Mouse (Mus musculus): Measurements from ENCODE around the gene Zfp804a. TPM values are rescaled to one million over a fixed set of nuclear protein-coding genes. Genes with fewer than 3 reads are reported as not detected.

Zfp804a gene
- polyA plus RNA-seq, 1 experiment = not detected

GRCm38 (mm10) chr2:82080678-82081077, 27.7 kb downstream of the Zfp804a start:
- no peaks in the 10 kb centered on the region for H3K79me2 ChIP-seq (ENCODE audit: control insufficient read depth, insufficient read depth)
- TF ChIP-seq USF1 (IDR thresholded peaks at IDR 0.05; ENCODE audit: low read depth) = no peak
- TF ChIP-seq MAX (IDR thresholded peaks at IDR 0.05; ENCODE audit: low read depth) = no peak
- TF ChIP-seq CEBPB (IDR thresholded peaks at IDR 0.05; ENCODE audit: insufficient read depth, poor library complexity, severe bottlenecking) = no peak
- TF ChIP-seq REST (IDR thresholded peaks at IDR 0.05; ENCODE audit: insufficient read depth, insufficient read length) = no peak
- TF ChIP-seq MYOG (IDR thresholded peaks at IDR 0.05; ENCODE audit: control insufficient read depth in 1 of 3, insufficient read depth in 1 of 3, insufficient read length in 2 of 3, low read depth in 2 of 3) = no peak
- TF ChIP-seq TCF12 (IDR thresholded peaks at IDR 0.05; ENCODE audit: insufficient read depth, poor library complexity, severe bottlenecking) = no peak
- no peak for TF ChIP-seq TCF3 (IDR thresholded peaks at IDR 0.05; ENCODE audit: insufficient read length, low read depth)
- TF ChIP-seq SRF (IDR thresholded peaks at IDR 0.05; ENCODE audit: control insufficient read depth, insufficient read length, low read depth) = no peak
- no peak for TF ChIP-seq MYOD1 (IDR thresholded peaks at IDR 0.05; ENCODE audit: control insufficient read depth in 1 of 3, insufficient read length in 2 of 3, low read depth in 2 of 3)
- TF ChIP-seq POLR2A (IDR thresholded peaks at IDR 0.05; ENCODE audit: insufficient read length, low read depth) = no peak
- no peak for TF ChIP-seq E2F4 (IDR thresholded peaks at IDR 0.05; ENCODE audit: insufficient read depth)
- no peak for TF ChIP-seq POLR2AphosphoS2 (IDR thresholded peaks at IDR 0.05; ENCODE audit: insufficient read length, low read depth)
- H3ac ChIP-seq (ENCODE audit: control insufficient read depth, insufficient read length) = no peak overlapping the region
- no peaks in the 10 kb centered on the region for H3K27me3 ChIP-seq (ENCODE audit: control insufficient read depth, insufficient read depth, insufficient read length)
- no peak overlapping the region for H3K4me2 ChIP-seq (ENCODE audit: low read depth)
- H3K4me3 ChIP-seq = no peak overlapping the region
- no peaks in the 10 kb centered on the region for H3K36me3 ChIP-seq (ENCODE audit: control insufficient read depth, insufficient read depth)

- Histone ChIP-seq H3K4me3 (no peak overlapping the region), H3K4me2 (ENCODE audit: low read depth) (no peak overlapping the region), H3K79me2 (ENCODE audit: control insufficient read depth, insufficient read depth) (no peaks in the 10 kb centered on the region), H3K36me3 (ENCODE audit: control insufficient read depth, insufficient read depth) (no peaks in the 10 kb centered on the region), H3ac (ENCODE audit: control insufficient read depth, insufficient read length) (no peak overlapping the region), H3K27me3 (ENCODE audit: control insufficient read depth, insufficient read depth, insufficient read length) (no peaks in the 10 kb centered on the region)
- no peak for TF ChIP-seq CEBPB (IDR thresholded peaks at IDR 0.05; ENCODE audit: insufficient read depth, poor library complexity, severe bottlenecking)
- TF ChIP-seq REST (IDR thresholded peaks at IDR 0.05; ENCODE audit: insufficient read depth, insufficient read length) = no peak
- TF ChIP-seq MYOG (IDR thresholded peaks at IDR 0.05; ENCODE audit: control insufficient read depth in 1 of 3, insufficient read depth in 1 of 3, insufficient read length in 2 of 3, low read depth in 2 of 3) = no peak
Measured at GRCm38 (mm10) chr2:82113148-82113547, 60.1 kb downstream of the Zfp804a start.

GRCm38 (mm10) chr2:82113650-82114049, 60.6 kb downstream of the Zfp804a start:
- Histone ChIP-seq H3K36me3 (ENCODE audit: control insufficient read depth, insufficient read depth) (no peaks in the 10 kb centered on the region), H3K79me2 (ENCODE audit: control insufficient read depth, insufficient read depth) (no peaks in the 10 kb centered on the region), H3K4me2 (ENCODE audit: low read depth) (no peak overlapping the region), H3K27me3 (ENCODE audit: control insufficient read depth, insufficient read depth, insufficient read length) (no peaks in the 10 kb centered on the region), H3ac (ENCODE audit: control insufficient read depth, insufficient read length) (no peak overlapping the region), H3K4me3 (no peak overlapping the region)
- TF ChIP-seq POLR2AphosphoS2 (IDR thresholded peaks at IDR 0.05; ENCODE audit: insufficient read length, low read depth) (no peak), MYOG (IDR thresholded peaks at IDR 0.05; ENCODE audit: control insufficient read depth in 1 of 3, insufficient read depth in 1 of 3, insufficient read length in 2 of 3, low read depth in 2 of 3) (no peak), CEBPB (IDR thresholded peaks at IDR 0.05; ENCODE audit: insufficient read depth, poor library complexity, severe bottlenecking) (no peak), POLR2A (IDR thresholded peaks at IDR 0.05; ENCODE audit: insufficient read length, low read depth) (no peak), TCF3 (IDR thresholded peaks at IDR 0.05; ENCODE audit: insufficient read length, low read depth) (no peak), REST (IDR thresholded peaks at IDR 0.05; ENCODE audit: insufficient read depth, insufficient read length) (no peak), MYOD1 (IDR thresholded peaks at IDR 0.05; ENCODE audit: control insufficient read depth in 1 of 3, insufficient read length in 2 of 3, low read depth in 2 of 3) (no peak)

- H3ac ChIP-seq (ENCODE audit: control insufficient read depth, insufficient read length) = no peak overlapping the region
- no peaks in the 10 kb centered on the region for H3K27me3 ChIP-seq (ENCODE audit: control insufficient read depth, insufficient read depth, insufficient read length)
- H3K36me3 ChIP-seq (ENCODE audit: control insufficient read depth, insufficient read depth) = no peaks in the 10 kb centered on the region
- no peak for TF ChIP-seq MYOG (IDR thresholded peaks at IDR 0.05; ENCODE audit: control insufficient read depth in 1 of 3, insufficient read depth in 1 of 3, insufficient read length in 2 of 3, low read depth in 2 of 3)
- no peak for TF ChIP-seq TCF3 (IDR thresholded peaks at IDR 0.05; ENCODE audit: insufficient read length, low read depth)
- no peak for TF ChIP-seq SRF (IDR thresholded peaks at IDR 0.05; ENCODE audit: control insufficient read depth, insufficient read length, low read depth)
- TF ChIP-seq POLR2AphosphoS2 (IDR thresholded peaks at IDR 0.05; ENCODE audit: insufficient read length, low read depth) = no peak
- no peak for TF ChIP-seq E2F4 (IDR thresholded peaks at IDR 0.05; ENCODE audit: insufficient read depth)
- H3K4me2 ChIP-seq (ENCODE audit: low read depth) = no peak overlapping the region
- no peak overlapping the region for H3K4me3 ChIP-seq
- H3K79me2 ChIP-seq (ENCODE audit: control insufficient read depth, insufficient read depth) = no peaks in the 10 kb centered on the region
Measured at GRCm38 (mm10) chr2:82119577-82119976, 66.6 kb downstream of the Zfp804a start.

GRCm38 (mm10) chr2:82178693-82179092, 125.7 kb downstream of the Zfp804a start:
- no peaks in the 10 kb centered on the region for H3K27me3 ChIP-seq (ENCODE audit: control insufficient read depth, insufficient read depth, insufficient read length)
- no peaks in the 10 kb centered on the region for H3K36me3 ChIP-seq (ENCODE audit: control insufficient read depth, insufficient read depth)
- no peak overlapping the region for H3K4me3 ChIP-seq
- H3ac ChIP-seq (ENCODE audit: control insufficient read depth, insufficient read length) = no peak overlapping the region
- no peaks in the 10 kb centered on the region for H3K79me2 ChIP-seq (ENCODE audit: control insufficient read depth, insufficient read depth)
- no peak for TF ChIP-seq REST (IDR thresholded peaks at IDR 0.05; ENCODE audit: insufficient read depth, insufficient read length)
- no peak for TF ChIP-seq POLR2A (IDR thresholded peaks at IDR 0.05; ENCODE audit: insufficient read length, low read depth)
- no peak overlapping the region for H3K4me2 ChIP-seq (ENCODE audit: low read depth)

All from myocyte (in vitro differentiated cells).